Mouse (Mus musculus) spleen, adult 2 months (tissue): ENCODE results near the gene Ralbp1.

Source experiments
- CTCF ChIP-seq: fragments of 200-500 bp; IDR thresholded peaks from 2 replicates; pipeline ENCODE4 v1.5.1; 2011; ENCODE audit warnings: mild to moderate bottlenecking, inconsistent platforms; ENCODE audit not compliant: insufficient read depth, insufficient read length, insufficient replicate concordance; ENCODE audit errors: extremely low read depth
- POLR2A ChIP-seq: fragments of 200-500 bp; IDR thresholded peaks from 2 replicates; pipeline ENCODE4 v1.6.1; 2011; ENCODE audit warnings: low read depth, low read length, inconsistent platforms

- TF ChIP-seq POLR2A: no peak
- TF ChIP-seq CTCF: no peak
These were observed 17.6 kb downstream of the Ralbp1 start for GRCm38 (mm10) chr17:65867996-65868395.
